Mouse (Mus musculus) G1E (cell line): ENCODE data around the gene Elk4.

Experiments used
- CTCF ChIP-seq: IDR thresholded peaks from 2 replicates; pipeline ENCODE4 v1.5.1; 2012; ENCODE audit warnings: low read depth, low read length, inconsistent platforms, mixed read lengths
- POLR2AphosphoS5 ChIP-seq: IDR thresholded peaks from 2 replicates; pipeline ENCODE4 v1.6.1; 2012; ENCODE audit warnings: low read depth, low read length, inconsistent platforms; ENCODE audit not compliant: insufficient replicate concordance
- TAL1 ChIP-seq: conservative IDR thresholded peaks from 2 replicates; pipeline ENCODE4 v1.6.1; 2012; ENCODE audit warnings: low read depth, low read length, inconsistent platforms, mixed read lengths

- no peak for TF ChIP-seq CTCF
- no peak for TF ChIP-seq TAL1
- TF ChIP-seq POLR2AphosphoS5, result no peak
Measured at GRCm38 (mm10) chr1:131972498-131973334, 34.7 kb upstream of the Elk4 start.
